ENCODE assay signal across 15 mouse cellular contexts in genomic region chr17:12225227-12225626, GRCm38 (mm10).
DNase-seq lines count a peak whose midpoint lies in the region; TF ChIP-seq lines count a peak whose summit lies in the region.
"Had no signal": no experiment of that assay in that cellular context is flagged by ENCODE, and none has a peak within 500 bp of the region (broad histone marks: within the 10 kb centered on the region; RNA-seq: fewer than 3 reads in every experiment).

No protein-coding gene starts in this region.

- no peak for TF ChIP-seq POLR2A in heart, adult 2 months (IDR thresholded peaks at IDR 0.05; ENCODE audit: insufficient read depth, low read depth, low read length)
- no peak for TF ChIP-seq POLR2A in CH12.LX (IDR thresholded peaks at IDR 0.05; ENCODE audit: low read depth, low read length)

- H3K27ac ChIP-seq in heart, adult 2 months: no peak overlapping the region
- H3K27ac ChIP-seq in left cerebral cortex, adult 2 months: no peak overlapping the region
- H3K27ac ChIP-seq in CH12.LX (ENCODE audit: insufficient read depth, low read depth): no peak overlapping the region
- H3K27ac ChIP-seq: limb, embryonic 13.5 days; neural tube, embryonic 12.5 days had no signal

- TF ChIP-seq RAD21 in CH12.LX (IDR thresholded peaks at IDR 0.05; ENCODE audit: low read depth, low read length): peak; percentile 35

- 75% methylated on average over 1 of the region's 1 CpGs for WGBS in heart, adult 2 months

- H3K4me3 ChIP-seq in heart, adult 2 months: no peak overlapping the region
- no peak overlapping the region for H3K4me3 ChIP-seq in left cerebral cortex, adult 2 months
- no peak overlapping the region for H3K4me3 ChIP-seq in CH12.LX (replicated peaks in 1 of 3; ENCODE audit: low read depth in 2 of 3, low read length in 2 of 3, poor library complexity in 1 of 3)
- H3K4me3 ChIP-seq: limb, embryonic 13.5 days; megakaryocyte, embryonic 14.5 days; neural tube, embryonic 12.5 days had no signal

- no peaks in the 10 kb centered on the region for H3K36me3 ChIP-seq in heart, adult 2 months (ENCODE audit: control insufficient read depth, insufficient read depth, low read length)
- peaks cover 41 to 87% of the 10 kb centered on the region in 2 experiments for H3K36me3 ChIP-seq in CH12.LX (replicated peaks in 1 of 2; ENCODE audit: control insufficient read depth in 1 of 2, insufficient read depth in 1 of 2, low read length in 1 of 2)

- H3K9ac ChIP-seq in heart, adult 2 months (ENCODE audit: low read depth, low read length): no peak overlapping the region
- H3K9ac ChIP-seq in CH12.LX (ENCODE audit: insufficient read depth, low read depth): no peak overlapping the region
- H3K9ac ChIP-seq: limb, embryonic 13.5 days; neural tube, embryonic 12.5 days had no signal

- in situ Hi-C loops in CH12.LX (cut with MboI; ENCODE audit: low pct_ligation_motif_present, low pct_unique_long_range_greater_than_20kb, low sequenced_read_pairs): no loop called here

- no peak for DNase-seq in heart, adult 2 months
- DNase-seq in heart, adult 11 months: no peak
- DNase-seq in left cerebral cortex, adult 2 months (ENCODE audit: extremely low spot score in 1 of 2, low spot score in 2 of 2): no peak
- DNase-seq in left cerebral cortex, adult 9 months (ENCODE audit: low spot score in 2 of 2): no peak
- peak; percentile 21 for DNase-seq in A20 (ENCODE audit: low read depth, low spot score)
- DNase-seq in CH12.LX (ENCODE audit: extremely low read depth): no peak
- DNase-seq in urinary bladder, postnatal 36 days (ENCODE audit: low spot score in 2 of 2): no peak
- DNase-seq: adrenal gland, postnatal 14 days; embryo, embryonic 11 days; heart, adult 18-20 months; kidney, postnatal 4 days; thymus, postnatal 25 days had no signal

- H3K4me2 ChIP-seq in CH12.LX (ENCODE audit: insufficient read depth, low read depth, poor library complexity, severe bottlenecking): no peak overlapping the region
- H3K4me2 ChIP-seq: limb, embryonic 13.5 days; neural tube, embryonic 12.5 days had no signal

- H3K27me3 ChIP-seq in heart, adult 2 months (ENCODE audit: control insufficient read depth, insufficient read depth, low read length): no peaks in the 10 kb centered on the region
- H3K27me3 ChIP-seq in CH12.LX (replicated peaks): no peaks in the 10 kb centered on the region
- H3K27me3 ChIP-seq: limb, embryonic 13.5 days; megakaryocyte, embryonic 14.5 days; neural tube, embryonic 12.5 days had no signal

- no peaks in the 10 kb centered on the region; the same call in 1 of the 2 replicates for H3K4me1 ChIP-seq in heart, adult 2 months (ENCODE audit: control insufficient read depth, insufficient read depth, low read length)
- peaks cover 0 to 10% of the 10 kb centered on the region in 2 experiments; a peak in 2 of 4 replicates for H3K4me1 ChIP-seq in CH12.LX (ENCODE audit: control insufficient read depth in 1 of 2, insufficient read depth in 2 of 2)
- H3K4me1 ChIP-seq: megakaryocyte, embryonic 14.5 days; neural tube, embryonic 12.5 days had no signal

- no peaks in the 10 kb centered on the region for H3K79me2 ChIP-seq in heart, adult 2 months (replicated peaks; ENCODE audit: control insufficient read depth, insufficient read depth, low read length)
- no peaks in the 10 kb centered on the region for H3K79me2 ChIP-seq in CH12.LX (replicated peaks; ENCODE audit: control insufficient read depth, extremely low read depth, insufficient read depth, poor library complexity, severe bottlenecking)

- dilution Hi-C loops in CH12.LX (cut with MboI; ENCODE audit: extremely low pct_ligation_motif_present, extremely low pct_unique_long_range_greater_than_20kb, low sequenced_read_pairs): no loop called here

- 0 out of 2 replicates have a peak, but pooled peaks have one; percentile 3 for TF ChIP-seq CTCF in heart, adult 2 months (IDR thresholded peaks at IDR 0.05)
- TF ChIP-seq CTCF in left cerebral cortex, adult 2 months (IDR thresholded peaks at IDR 0.05): peak; percentile 13
- peak in 1 of 2 experiments; percentile 47; a peak in 2 of 4 replicates for TF ChIP-seq CTCF in CH12.LX (conservative IDR thresholded peaks at IDR 0.05 in 1 of 2, IDR thresholded peaks at IDR 0.05 in 1 of 2; ENCODE audit: low read depth in 2 of 2, low read length in 2 of 2)

- H3K9me3 ChIP-seq in CH12.LX (replicated peaks; ENCODE audit: low read length): no peaks in the 10 kb centered on the region
- H3K9me3 ChIP-seq: limb, embryonic 13.5 days; megakaryocyte, embryonic 14.5 days; neural tube, embryonic 12.5 days had no signal

- intact Hi-C loops in heart, adult 2 months (cut with DNase I): loop anchor here (5.0 kb wide), 1 partner anchor 147 kb away; no protein-coding TSS in a partner anchor
- intact Hi-C loops in left cerebral cortex, adult 2 months (cut with DNase I): loop anchor here (2.0 kb wide), 1 partner anchor 142 kb away; no protein-coding TSS in a partner anchor

- TF ChIP-seq EP300 in heart, adult 2 months (IDR thresholded peaks at IDR 0.05; ENCODE audit: insufficient read depth, low read depth, low read length): no peak
- TF ChIP-seq EP300 in CH12.LX (IDR thresholded peaks at IDR 0.05; ENCODE audit: low read length): no peak

TF ChIP-seq in CH12.LX, 34 proteins besides CTCF, POLR2A, EP300 and RAD21:
- TF ChIP-seq RCOR1 (conservative IDR thresholded peaks at IDR 0.05; ENCODE audit: low read depth, low read length) (no peak), CHD2 (IDR thresholded peaks at IDR 0.05; ENCODE audit: low read length) (no peak), SMC3 (IDR thresholded peaks at IDR 0.05; ENCODE audit: low read depth, low read length) (peak; percentile 15; the same call in 1 of the 2 replicates)
